Mouse (Mus musculus) heart, embryonic 14.5 days (tissue): ENCODE data around the gene Rad23a. TPM values are rescaled to one million over a fixed set of nuclear protein-coding genes. Genes with fewer than 3 reads are reported as not detected.
"Not testable (repeated sequence)": the region's sequence is repeated elsewhere in the genome, so short reads cannot be mapped to it uniquely, and the experiment has no call there.

Source experiments
- ATAC-seq: fragments of 200-750 bp; cut with Nextera tagmentation; 2 replicates; pipeline ENCODE4 v1.8.0; 2017; ENCODE audit warnings: low read depth, moderate TSS enrichment; ENCODE audit not compliant: insufficient number of reproducible peaks, insufficient read depth, low FRiP score
- H3K27ac ChIP-seq, 2 experiments: fragments of 200-500 bp in 1 of 2; fragments of 300-500 bp in 1 of 2; sonication (generic) in 1 of 2; replicated peaks in 1 of 2; 2 replicates each; pipeline ENCODE4 v1.5.1; 2012 to 2014; ENCODE audit warnings: low read depth in 2 of 2, low read length in 2 of 2, control low read depth in 1 of 2, mild to moderate bottlenecking in 1 of 2, mixed read lengths in 1 of 2; ENCODE audit not compliant: control insufficient read depth in 1 of 2, insufficient read depth in 1 of 2
- H3K27me3 ChIP-seq: fragments of 300-500 bp; sonication (generic); 2 replicates; pipeline ENCODE4 v1.6.1; 2014; ENCODE audit warnings: mild to moderate bottlenecking, low read length, control low read depth; ENCODE audit not compliant: control insufficient read depth, insufficient read depth
- H3K36me3 ChIP-seq: fragments of 300-500 bp; sonication (generic); 2 replicates; pipeline ENCODE4 v1.6.1; 2014; ENCODE audit warnings: mild to moderate bottlenecking, control low read depth, low read length, mixed read lengths; ENCODE audit not compliant: control insufficient read depth, insufficient read depth
- H3K4me1 ChIP-seq, 2 experiments: fragments of 200-500 bp in 1 of 2; fragments of 300-500 bp in 1 of 2; sonication (generic) in 1 of 2; 2 replicates each; pipeline ENCODE4 v1.6.1; 2012 to 2014; ENCODE audit warnings: low read length in 2 of 2, control low read depth in 1 of 2, mixed read lengths in 1 of 2; ENCODE audit not compliant: control insufficient read depth in 2 of 2, insufficient read depth in 2 of 2
- H3K4me2 ChIP-seq: fragments of 300-500 bp; sonication (generic); 2 replicates; pipeline ENCODE4 v1.6.1; 2014; ENCODE audit warnings: mild to moderate bottlenecking, low read length
- H3K4me3 ChIP-seq, 2 experiments: fragments of 200-500 bp in 1 of 2; fragments of 300-500 bp in 1 of 2; sonication (generic) in 1 of 2; 2 replicates each; pipeline ENCODE4 v1.5.1; 2012 to 2014; ENCODE audit warnings: low read length in 2 of 2, mild to moderate bottlenecking in 2 of 2, control low read depth in 1 of 2, low read depth in 1 of 2, moderate library complexity in 1 of 2; ENCODE audit not compliant: control insufficient read depth in 1 of 2, insufficient read depth in 1 of 2
- H3K9ac ChIP-seq: fragments of 300-500 bp; sonication (generic); 2 replicates; pipeline ENCODE4 v1.6.1; 2014; ENCODE audit warnings: mild to moderate bottlenecking, low read length
- H3K9me3 ChIP-seq: fragments of 300-500 bp; sonication (generic); 2 replicates; pipeline ENCODE4 v1.6.1; 2016; ENCODE audit warnings: low read length, control low read depth; ENCODE audit not compliant: control insufficient read depth
- WGBS: fragments of 180-500 bp; shearing (Covaris S2); extraction: QIAGEN DNeasy Blood & Tissue Kit; methylation state at CpG from one replicate; pipeline ENCODE4 v1.1.7; 2014; 5-methylcytosine and 5-hydroxymethylcytosine counted together
- polyA plus RNA-seq: library from polyadenylated mRNA; unstranded; fragments of >200 nt; fragmentation: Nextera tagmentation; extraction: Ambion mirVana; gene quantifications from 2 replicates; pipeline ENCODE4 v1.2.1, GENCODE M21; 2014

Rad23a gene
- polyA plus RNA-seq, 1 experiment from 2014 or later: 122 TPM

DNA sequence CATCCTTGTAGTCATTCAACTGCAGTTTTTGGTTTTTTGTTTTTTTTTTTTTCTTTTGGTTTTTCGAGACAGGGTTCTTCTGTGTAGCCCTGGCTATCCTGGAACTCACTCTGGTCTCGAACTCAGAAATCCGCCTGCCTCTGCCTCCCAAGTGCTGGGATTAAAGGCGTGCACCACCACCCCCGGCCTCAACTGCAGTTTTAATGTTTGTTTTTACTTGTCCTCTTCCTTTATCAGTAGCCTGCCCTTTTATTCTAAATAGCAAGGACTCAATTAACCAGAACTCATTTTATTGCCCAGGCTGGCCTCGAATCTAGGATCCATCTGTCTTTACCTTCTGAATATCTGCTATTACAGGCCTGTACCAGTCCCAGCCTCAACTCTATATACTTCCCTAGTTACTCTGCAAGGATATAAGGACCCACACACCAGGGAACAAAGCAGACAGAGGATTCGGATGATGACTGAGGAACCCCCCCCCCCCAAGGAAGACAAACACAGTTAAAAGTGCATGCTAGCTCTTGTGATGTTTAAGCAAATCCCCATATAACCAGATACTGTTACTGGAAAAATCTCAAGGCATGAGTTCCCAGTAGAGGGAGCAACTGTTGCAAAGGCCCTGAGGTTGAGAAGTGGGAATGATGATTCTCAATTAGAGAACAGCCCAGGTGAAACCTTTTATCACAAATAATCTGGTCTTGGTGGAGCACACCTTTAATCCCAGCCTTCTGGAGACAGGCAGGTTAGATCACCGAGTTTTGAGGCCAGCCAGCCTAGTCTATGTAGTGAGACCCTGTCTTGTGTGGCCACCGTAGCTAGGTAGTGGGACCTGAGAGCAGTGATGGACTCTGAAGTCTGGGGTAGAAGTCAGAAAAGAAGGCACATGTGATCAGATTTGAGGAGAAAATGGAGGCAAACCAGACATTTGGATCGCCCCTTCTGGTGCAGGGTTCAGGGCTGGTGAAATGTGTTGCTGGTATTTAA, 7.4 kb downstream of the Rad23a start:
- Histone ChIP-seq H3K4me1 (peaks cover 10 to 21% of the 10 kb centered on the region in 2 experiments), H3K4me3 (peak overlapping the region; percentile 96), H3K27me3 (no peaks in the 10 kb centered on the region), H3K36me3 (peaks cover 45% of the 10 kb centered on the region), H3K4me2 (peak overlapping the region; percentile 73), H3K9me3 (no peaks in the 10 kb centered on the region), H3K9ac (peak overlapping the region; percentile 96), H3K27ac (peak overlapping the region; percentile 91; a peak in 3 of 4 replicates)
- no peak for ATAC-seq
- 56% methylated on average over 10 of the region's 10 CpGs for WGBS

GRCm38 (mm10) chr8:84832034-84832717, 8.3 kb downstream of the Rad23a start:
- under 1% methylated on average over 59 of the region's 59 CpGs for WGBS
- Histone ChIP-seq H3K4me2 (peak overlapping the region; percentile 73), H3K4me1 (peaks cover 10 to 21% of the 10 kb centered on the region in 2 experiments), H3K27ac (peak overlapping the region; percentile 91), H3K36me3 (peaks cover 36% of the 10 kb centered on the region), H3K9ac (peak overlapping the region; percentile 96), H3K9me3 (no peaks in the 10 kb centered on the region), H3K27me3 (no peaks in the 10 kb centered on the region), H3K4me3 (peak overlapping the region; percentile 96)
- ATAC-seq: peak; percentile 54

GRCm38 (mm10) chr8:84831490-84831889, 9.0 kb downstream of the Rad23a start, which contains the start of gene Gadd45gip1:
Gene Gadd45gip1 (plus strand): TSS chr8:84831522.
- peaks cover 30% of the 10 kb centered on the region for H3K36me3 ChIP-seq
- no peak for ATAC-seq
- WGBS: 61% methylated on average over 11 of the region's 11 CpGs

GRCm38 (mm10) chr8:84826518-84826917, 13.9 kb downstream of the Rad23a start:
- H3K27me3 ChIP-seq, H3K4me2 ChIP-seq, H3K9me3 ChIP-seq, H3K9ac ChIP-seq, H3K27ac ChIP-seq, H3K36me3 ChIP-seq, ATAC-seq, H3K4me3 ChIP-seq: not testable (repeated sequence)
- WGBS: 64% methylated on average over 1 of the region's 2 CpGs
- peaks cover 7 to 12% of the 10 kb centered on the region in 2 experiments for H3K4me1 ChIP-seq

More at GRCm38 (mm10) chr8:84831490-84831889, 9.0 kb downstream of the Rad23a start, which contains the start of gene Gadd45gip1:
- H3K9me3 ChIP-seq: no peaks in the 10 kb centered on the region
- H3K27me3 ChIP-seq: no peaks in the 10 kb centered on the region
- peak within 1 kb of the TSS; percentile 73 for H3K4me2 ChIP-seq
- H3K9ac ChIP-seq: peak within 1 kb of the TSS; percentile 96
- H3K4me1 ChIP-seq: peaks cover 10 to 21% of the 10 kb centered on the region in 2 experiments
- H3K4me3 ChIP-seq: peak within 1 kb of the TSS; percentile 96
- peak within 1 kb of the TSS; percentile 91 for H3K27ac ChIP-seq

DNA sequence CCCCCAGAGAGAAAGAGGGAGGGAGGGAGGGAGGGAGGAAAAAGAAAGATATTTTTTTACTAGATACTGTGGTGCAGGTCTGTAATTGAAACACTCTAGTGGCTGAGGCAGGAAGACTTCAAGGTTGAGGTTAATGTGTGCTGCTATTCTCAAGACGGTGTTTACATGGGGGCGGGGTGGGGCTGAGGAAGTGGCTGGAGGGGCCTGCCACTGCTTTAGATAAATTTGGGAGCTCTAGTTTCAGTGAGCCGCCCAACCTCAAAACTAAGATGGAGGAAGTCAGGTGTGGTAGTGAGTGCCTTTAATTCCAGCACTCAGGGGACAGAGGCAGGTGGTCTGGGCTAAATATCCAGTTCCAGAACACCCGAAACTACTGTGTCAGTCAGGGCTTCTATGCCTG, 14.8 kb downstream of the Rad23a start:
- no peak overlapping the region for H3K4me2 ChIP-seq
- no peak overlapping the region for H3K9ac ChIP-seq
- H3K36me3 ChIP-seq: no peaks in the 10 kb centered on the region
- no peak overlapping the region for H3K4me3 ChIP-seq
- H3K4me1 ChIP-seq: peaks cover 7 to 12% of the 10 kb centered on the region in 2 experiments
- H3K27me3 ChIP-seq: no peaks in the 10 kb centered on the region
- H3K27ac ChIP-seq: no peak overlapping the region
- 67% methylated on average over 4 of the region's 4 CpGs for WGBS
- no peaks in the 10 kb centered on the region for H3K9me3 ChIP-seq
- ATAC-seq: no peak

DNA sequence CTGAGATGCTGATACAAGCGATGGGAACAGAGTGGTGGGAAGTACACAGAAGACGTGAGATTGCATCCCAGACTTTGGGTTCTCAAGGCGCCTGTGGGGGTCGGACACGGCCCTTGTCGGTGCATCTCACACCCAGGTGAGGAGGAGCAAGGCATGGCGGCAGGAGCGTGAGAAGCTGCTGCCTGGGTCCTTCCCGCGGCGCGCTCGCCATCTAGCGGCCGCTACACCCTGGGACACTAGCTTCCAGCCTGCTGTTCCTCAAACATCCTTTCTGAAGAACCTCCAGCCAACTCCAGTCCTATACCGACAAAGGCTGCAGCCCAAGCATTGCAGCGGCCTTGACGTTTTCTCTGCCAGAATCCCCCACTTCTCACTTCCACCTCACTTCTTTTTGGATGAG, 16.8 kb downstream of the Rad23a start:
- Histone ChIP-seq H3K4me3 (no peak overlapping the region), H3K27me3 (no peaks in the 10 kb centered on the region), H3K4me1 (peaks cover 7 to 12% of the 10 kb centered on the region in 2 experiments), H3K27ac (no peak overlapping the region), H3K4me2 (peak overlapping the region; percentile 52), H3K9me3 (no peaks in the 10 kb centered on the region), H3K9ac (no peak overlapping the region), H3K36me3 (no peaks in the 10 kb centered on the region)
- peak; percentile 74 for ATAC-seq
- under 1% methylated on average over 18 of the region's 18 CpGs for WGBS

DNA sequence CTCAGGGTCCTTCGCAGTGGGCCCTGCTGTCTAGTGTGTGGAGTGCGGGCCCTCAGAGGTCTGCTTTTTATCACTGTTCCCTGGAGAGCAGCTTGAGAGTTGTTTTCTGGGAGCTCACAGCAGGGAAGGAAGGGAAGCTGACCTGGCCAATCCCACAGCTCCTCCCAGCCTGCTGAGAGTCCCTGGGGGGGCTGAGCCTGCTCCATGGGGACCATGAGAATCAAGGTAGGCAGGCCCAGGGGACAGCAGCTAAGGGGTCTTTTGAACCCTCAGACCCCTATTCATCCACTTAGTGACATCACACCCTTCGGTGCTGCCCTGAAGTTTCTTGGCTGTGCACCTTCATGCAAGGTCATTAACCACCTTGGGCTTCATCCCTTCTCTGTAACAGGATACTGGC, 17.7 kb downstream of the Rad23a start, which contains the start of gene Dand5:
Gene Dand5 (minus strand): TSS at position 101 of the 400 bp plus-strand sequence.
- Histone ChIP-seq H3K36me3 (no peaks in the 10 kb centered on the region), H3K4me2 (peak within 1 kb of the TSS; percentile 52), H3K27me3 (no peaks in the 10 kb centered on the region), H3K27ac (no peak within 1 kb of the TSS), H3K4me1 (peaks cover 7 to 12% of the 10 kb centered on the region in 2 experiments), H3K9me3 (no peaks in the 10 kb centered on the region), H3K9ac (no peak within 1 kb of the TSS), H3K4me3 (no peak within 1 kb of the TSS)
- 17% methylated on average over 3 of the region's 3 CpGs for WGBS
- ATAC-seq: no peak
